Mouse (Mus musculus) midbrain, embryonic 12.5 days (tissue): ENCODE results near the gene Gipc2. TPM values are rescaled to one million over a fixed set of nuclear protein-coding genes. Genes with fewer than 3 reads are reported as not detected.

Experiments used
- ATAC-seq: fragments of 200-750 bp; cut with Nextera tagmentation; 2 replicates; pipeline ENCODE4 v1.8.0; 2017; ENCODE audit warnings: low read depth, moderate TSS enrichment, moderate library complexity; ENCODE audit not compliant: low FRiP score
- H3K27ac ChIP-seq: fragments of 300-500 bp; sonication (generic); replicated peaks from 2 replicates; pipeline ENCODE4 v1.5.1; 2016; ENCODE audit warnings: mild to moderate bottlenecking
- H3K27me3 ChIP-seq: fragments of 300-500 bp; sonication (generic); 2 replicates; pipeline ENCODE4 v1.6.1; 2016; ENCODE audit warnings: mild to moderate bottlenecking
- H3K36me3 ChIP-seq: fragments of 300-500 bp; sonication (generic); 2 replicates; pipeline ENCODE4 v1.6.1; 2016
- H3K4me1 ChIP-seq: fragments of 300-500 bp; sonication (generic); 2 replicates; pipeline ENCODE4 v1.6.1; 2016
- H3K4me2 ChIP-seq: fragments of 300-500 bp; sonication (generic); replicated peaks from 2 replicates; pipeline ENCODE4 v1.6.1; 2016; ENCODE audit warnings: mild to moderate bottlenecking, moderate library complexity
- H3K4me3 ChIP-seq: fragments of 300-500 bp; sonication (generic); 2 replicates; pipeline ENCODE4 v1.5.1; 2016; ENCODE audit warnings: mild to moderate bottlenecking
- H3K9ac ChIP-seq: fragments of 300-500 bp; sonication (generic); replicated peaks from 2 replicates; pipeline ENCODE4 v1.6.1; 2016; ENCODE audit warnings: mild to moderate bottlenecking, moderate library complexity
- H3K9me3 ChIP-seq: fragments of 300-500 bp; sonication (generic); 2 replicates; pipeline ENCODE4 v1.6.1; 2016; ENCODE audit warnings: mild to moderate bottlenecking
- WGBS: fragments of 180-500 bp; shearing (Covaris S2); methylation state at CpG from one replicate; pipeline ENCODE4 v1.1.7; 2016; 5-methylcytosine and 5-hydroxymethylcytosine counted together
- polyA plus RNA-seq: library from polyadenylated mRNA; unstranded; fragments of >200 nt; fragmentation: Nextera tagmentation; extraction: Ambion mirVana; gene quantifications from 2 replicates; pipeline ENCODE4 v1.2.1, GENCODE M21; 2016

Gene Gipc2
- 1.5 and 2.4 TPM in 2 replicates for polyA plus RNA-seq

- H3K27ac ChIP-seq = 0 out of 2 replicates have a peak within 1 kb of the TSS, but pooled peaks have one; percentile 30
- no peaks in the 10 kb centered on the region for H3K9me3 ChIP-seq
- peak within 1 kb of the TSS; percentile 56 for H3K9ac ChIP-seq
- H3K36me3 ChIP-seq = no peaks in the 10 kb centered on the region
- peak within 1 kb of the TSS; percentile 92 for H3K4me2 ChIP-seq
- peaks cover 42% of the 10 kb centered on the region for H3K27me3 ChIP-seq
- H3K4me3 ChIP-seq = peak within 1 kb of the TSS; percentile 55
- 8% methylated on average over 10 of the region's 10 CpGs for WGBS
- ATAC-seq = peak; percentile 53
- peaks cover 22% of the 10 kb centered on the region for H3K4me1 ChIP-seq
These were observed at the start of gene Gipc2 for GRCm38 (mm10) chr3:152166099-152166423. Gene Gipc2 (minus strand): TSS chr3:152166230.

- 63% methylated on average over 3 of the region's 3 CpGs for WGBS
- no peak for ATAC-seq
- H3K27me3 ChIP-seq = no peaks in the 10 kb centered on the region
- no peak overlapping the region for H3K9ac ChIP-seq
- no peaks in the 10 kb centered on the region for H3K9me3 ChIP-seq
- peak overlapping the region; percentile 95 for H3K4me2 ChIP-seq
- peaks cover 26% of the 10 kb centered on the region for H3K4me1 ChIP-seq
- H3K27ac ChIP-seq = no peak overlapping the region
- peak overlapping the region; percentile 99 for H3K4me3 ChIP-seq
- H3K36me3 ChIP-seq = peaks cover 30% of the 10 kb centered on the region
These were observed 47.4 kb upstream of the Gipc2 start for GRCm38 (mm10) chr3:152213416-152213815.

- Histone ChIP-seq H3K36me3 (peaks cover 14% of the 10 kb centered on the region), H3K4me1 (peaks cover 27% of the 10 kb centered on the region), H3K4me2 (peak overlapping the region; percentile 95), H3K9ac (peak overlapping the region; percentile 99), H3K4me3 (peak overlapping the region; percentile 99), H3K27ac (no peak overlapping the region), H3K9me3 (no peaks in the 10 kb centered on the region), H3K27me3 (no peaks in the 10 kb centered on the region)
- no peak for ATAC-seq
- 53% methylated on average over 7 of the region's 7 CpGs for WGBS
These were observed 45.8 kb upstream of the Gipc2 start for GRCm38 (mm10) chr3:152211731-152212279.

GRCm38 (mm10) chr3:152210728-152211391 lies 44.8 kb upstream of the Gipc2 start:
- peak overlapping the region; percentile 99 for H3K4me3 ChIP-seq
- under 1% methylated on average over 37 of the region's 68 CpGs for WGBS
- H3K4me1 ChIP-seq = peaks cover 27% of the 10 kb centered on the region
- peak overlapping the region; percentile 99 for H3K9ac ChIP-seq
- H3K27ac ChIP-seq = peak overlapping the region; percentile 100
- no peaks in the 10 kb centered on the region for H3K27me3 ChIP-seq
- H3K4me2 ChIP-seq = peak overlapping the region; percentile 95
- no peaks in the 10 kb centered on the region for H3K9me3 ChIP-seq
- H3K36me3 ChIP-seq = peaks cover 5% of the 10 kb centered on the region
- ATAC-seq = peak; percentile 61

GRCm38 (mm10) chr3:152209967-152210634 lies 44.1 kb upstream of the Gipc2 start, which contains the start of the genes Dnajb4 and Fubp1:
Gene Dnajb4 (minus strand): TSS chr3:152210302.
Gene Fubp1 (plus strand): TSS chr3:152210422.
- H3K4me2 ChIP-seq = peak within 1 kb of the TSS; percentile 95
- peaks cover 27% of the 10 kb centered on the region for H3K4me1 ChIP-seq
- H3K9ac ChIP-seq = peak within 1 kb of the TSS; percentile 99
- peak within 1 kb of the TSS; percentile 100 for H3K27ac ChIP-seq
- H3K9me3 ChIP-seq = no peaks in the 10 kb centered on the region
- WGBS = under 1% methylated on average over 77 of the region's 85 CpGs
- H3K27me3 ChIP-seq = no peaks in the 10 kb centered on the region
- no peaks in the 10 kb centered on the region for H3K36me3 ChIP-seq
- H3K4me3 ChIP-seq = peak within 1 kb of the TSS; percentile 99
- ATAC-seq = peak; percentile 97

GRCm38 (mm10) chr3:152209177-152209966 lies 43.3 kb upstream of the Gipc2 start:
- WGBS = 9% methylated on average over 25 of the region's 25 CpGs
- Histone ChIP-seq H3K27ac (peak overlapping the region; percentile 100), H3K4me3 (peak overlapping the region; percentile 99), H3K4me2 (peak overlapping the region; percentile 77), H3K36me3 (no peaks in the 10 kb centered on the region), H3K9me3 (no peaks in the 10 kb centered on the region), H3K4me1 (peaks cover 27% of the 10 kb centered on the region), H3K27me3 (no peaks in the 10 kb centered on the region), H3K9ac (peak overlapping the region; percentile 96)
- ATAC-seq = peak; percentile 39; the same call in 1 of the 2 replicates

GRCm38 (mm10) chr3:152208096-152208885 lies 42.3 kb upstream of the Gipc2 start:
- Histone ChIP-seq H3K27ac (no peak overlapping the region), H3K9ac (no peak overlapping the region; the same call in 1 of the 2 replicates), H3K4me2 (peak overlapping the region; percentile 77), H3K4me1 (peaks cover 24% of the 10 kb centered on the region), H3K4me3 (0 out of 2 replicates have a peak overlapping the region, but pooled peaks have one; percentile 3), H3K36me3 (no peaks in the 10 kb centered on the region), H3K27me3 (no peaks in the 10 kb centered on the region), H3K9me3 (no peaks in the 10 kb centered on the region)
- WGBS = 93% methylated on average over 7 of the region's 7 CpGs
- no peak for ATAC-seq

GRCm38 (mm10) chr3:152207156-152207555 lies 41.1 kb upstream of the Gipc2 start:
- Histone ChIP-seq H3K9ac (no peak overlapping the region), H3K4me1 (peaks cover 13% of the 10 kb centered on the region), H3K27me3 (no peaks in the 10 kb centered on the region), H3K4me3 (no peak overlapping the region), H3K36me3 (no peaks in the 10 kb centered on the region), H3K4me2 (no peak overlapping the region), H3K9me3 (no peaks in the 10 kb centered on the region), H3K27ac (no peak overlapping the region)
- no peak for ATAC-seq
- 97% methylated on average over 4 of the region's 4 CpGs for WGBS

GRCm38 (mm10) chr3:152204577-152204976 lies 38.5 kb upstream of the Gipc2 start:
- Histone ChIP-seq H3K4me3 (no peak overlapping the region), H3K27ac (no peak overlapping the region), H3K4me1 (peaks cover 7% of the 10 kb centered on the region), H3K9ac (no peak overlapping the region), H3K36me3 (no peaks in the 10 kb centered on the region), H3K9me3 (no peaks in the 10 kb centered on the region), H3K27me3 (no peaks in the 10 kb centered on the region), H3K4me2 (no peak overlapping the region)
- WGBS = 80% methylated on average over 3 of the region's 3 CpGs
- no peak for ATAC-seq

GRCm38 (mm10) chr3:152203996-152204395 lies 38.0 kb upstream of the Gipc2 start:
- Histone ChIP-seq H3K27me3 (no peaks in the 10 kb centered on the region), H3K4me1 (peaks cover 5% of the 10 kb centered on the region), H3K9me3 (no peaks in the 10 kb centered on the region), H3K27ac (no peak overlapping the region), H3K4me2 (no peak overlapping the region), H3K4me3 (no peak overlapping the region), H3K36me3 (no peaks in the 10 kb centered on the region), H3K9ac (no peak overlapping the region)
- ATAC-seq = no peak
- 70% methylated on average over 3 of the region's 3 CpGs for WGBS

- no peaks in the 10 kb centered on the region for H3K9me3 ChIP-seq
These were observed 37.4 kb upstream of the Gipc2 start for GRCm38 (mm10) chr3:152203411-152203810.

More at GRCm38 (mm10) chr3:152203411-152203810, 37.4 kb upstream of the Gipc2 start:
- H3K4me3 ChIP-seq = no peak overlapping the region
- no peak overlapping the region for H3K27ac ChIP-seq
- no peaks in the 10 kb centered on the region for H3K36me3 ChIP-seq
- WGBS = 87% methylated on average over 6 of the region's 6 CpGs
- H3K27me3 ChIP-seq = no peaks in the 10 kb centered on the region
- H3K4me1 ChIP-seq = peaks cover 1% of the 10 kb centered on the region
- no peak overlapping the region for H3K9ac ChIP-seq
- no peak for ATAC-seq
- H3K4me2 ChIP-seq = no peak overlapping the region
